Mouse (Mus musculus): ENCODE data around the gene H2-Q1. TPM values are rescaled to one million over a fixed set of nuclear protein-coding genes. Genes with fewer than 3 reads are reported as not detected.
"Not testable (repeated sequence)": the region's sequence is repeated elsewhere in the genome, so short reads cannot be mapped to it uniquely, and the experiment has no call there.

H2-Q1 gene
- polyA plus RNA-seq, 1 experiment from 2014 or later = 0.19 TPM

DNA sequence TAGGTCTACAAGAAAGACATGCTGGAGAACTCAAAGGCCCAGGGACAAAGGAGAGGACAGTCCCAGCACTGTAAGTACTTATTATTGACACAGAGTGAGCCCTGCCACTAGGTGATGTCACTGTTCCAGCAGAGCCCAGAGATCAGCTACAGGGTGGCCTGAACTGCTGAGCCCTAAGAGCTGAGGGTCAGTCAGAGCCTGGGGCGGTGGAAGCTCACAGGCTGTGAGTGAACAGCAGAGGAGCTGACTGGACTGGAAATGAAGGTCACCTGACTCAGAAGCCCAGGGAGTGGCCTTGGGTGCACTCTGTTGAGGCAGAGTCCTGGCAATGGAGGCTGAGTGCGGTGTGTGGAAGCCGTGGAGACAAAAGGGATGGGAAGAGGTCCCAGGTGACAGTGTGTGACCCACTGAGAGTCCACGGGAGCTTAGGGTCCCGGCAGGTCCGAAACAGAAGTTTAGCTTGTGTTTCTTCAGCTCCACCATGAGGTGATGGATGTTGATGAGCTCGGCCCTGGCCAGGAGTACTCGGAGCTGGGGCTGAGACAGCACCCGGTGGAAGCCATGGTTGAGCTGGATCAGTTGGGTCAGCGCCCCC lies 16.4 kb upstream of the H2-Q1 start:
- no peaks in the 10 kb centered on the region for H3K9me3 ChIP-seq (ENCODE audit: low read length)
- H3K4me3 ChIP-seq (ENCODE audit: low read depth, low read length) = no peak overlapping the region
- no peak for ATAC-seq
- no peak overlapping the region for H3K9ac ChIP-seq (replicated peaks; ENCODE audit: low read depth)
- H3K27ac ChIP-seq (ENCODE audit: low read length) = no peak overlapping the region
- WGBS = 78% methylated on average over 10 of the region's 10 CpGs
- H3K4me1 ChIP-seq (ENCODE audit: insufficient read depth, low read depth, low read length) = no peaks in the 10 kb centered on the region
- H3K27me3 ChIP-seq (replicated peaks; ENCODE audit: insufficient read depth, low read length) = no peaks in the 10 kb centered on the region
- DNase-seq (ENCODE audit: low spot score) = no peak
- no peak for TF ChIP-seq CTCF (IDR thresholded peaks at IDR 0.05)
- TF ChIP-seq EP300 (IDR thresholded peaks at IDR 0.05) = no peak
- H3K4me2 ChIP-seq (replicated peaks; ENCODE audit: low read depth, low read length) = no peak overlapping the region
- no peaks in the 10 kb centered on the region for H3K36me3 ChIP-seq (ENCODE audit: insufficient read depth, low read length)

DNA sequence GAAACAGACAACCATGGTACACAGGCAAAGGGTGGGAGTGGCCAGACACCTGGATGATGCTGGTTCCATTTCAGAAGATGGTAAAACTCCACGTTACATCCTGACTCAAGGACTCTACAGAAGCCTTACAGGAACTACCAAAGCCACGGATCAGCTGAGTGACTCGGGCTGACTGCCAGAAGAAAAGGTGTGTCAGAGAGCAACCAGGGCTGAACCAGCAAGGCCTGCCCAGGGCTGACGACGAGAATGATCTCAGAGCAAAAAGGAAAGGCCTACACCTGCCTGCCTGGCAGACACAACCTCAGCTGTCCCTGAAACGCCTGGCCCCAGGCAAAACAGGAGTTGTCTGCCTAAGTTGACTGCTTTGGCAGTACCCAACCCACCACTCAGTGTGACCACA lies 15.7 kb upstream of the H2-Q1 start:
- no peak overlapping the region for H3K4me2 ChIP-seq (replicated peaks; ENCODE audit: low read depth, low read length)
- no peaks in the 10 kb centered on the region for H3K9me3 ChIP-seq (ENCODE audit: low read length)
- TF ChIP-seq CTCF (IDR thresholded peaks at IDR 0.05) (no peak), EP300 (IDR thresholded peaks at IDR 0.05) (no peak)
- WGBS = 30% methylated on average over 6 of the region's 6 CpGs
- ATAC-seq (no peak), DNase-seq (ENCODE audit: low spot score) (peak; percentile 45)
- no peak overlapping the region for H3K27ac ChIP-seq (ENCODE audit: low read length)
- no peaks in the 10 kb centered on the region for H3K27me3 ChIP-seq (replicated peaks; ENCODE audit: insufficient read depth, low read length)
- H3K9ac ChIP-seq (replicated peaks; ENCODE audit: low read depth) = no peak overlapping the region
- no peaks in the 10 kb centered on the region for H3K4me1 ChIP-seq (ENCODE audit: insufficient read depth, low read depth, low read length)
- no peaks in the 10 kb centered on the region for H3K36me3 ChIP-seq (ENCODE audit: insufficient read depth, low read length)
- no peak overlapping the region for H3K4me3 ChIP-seq (ENCODE audit: low read depth, low read length)

DNA sequence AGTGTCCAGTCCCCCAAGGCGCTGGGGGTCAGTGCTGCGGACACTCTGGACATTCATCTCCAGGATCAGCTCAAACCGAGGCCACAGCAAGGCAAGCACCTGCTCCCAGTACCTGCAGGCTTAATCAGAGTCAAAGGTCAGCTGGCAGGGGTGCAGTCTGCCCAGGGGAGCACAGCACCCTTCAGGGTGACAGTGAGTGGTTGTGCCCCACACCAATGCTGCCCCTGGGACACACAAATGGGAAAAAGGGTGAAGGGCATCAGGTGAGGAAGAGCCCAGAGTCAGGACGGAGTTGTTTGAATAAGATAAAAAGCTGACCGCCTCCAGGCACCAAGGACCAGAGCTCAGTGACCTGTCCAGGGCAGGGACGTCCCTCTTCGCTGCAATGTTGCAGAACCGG lies 15.3 kb upstream of the H2-Q1 start:
- ATAC-seq; DNase-seq (ENCODE audit: low spot score); H3K36me3 ChIP-seq (ENCODE audit: insufficient read depth, low read length); H3K4me3 ChIP-seq (ENCODE audit: low read depth, low read length); H3K9me3 ChIP-seq (ENCODE audit: low read length); H3K9ac ChIP-seq (replicated peaks; ENCODE audit: low read depth); H3K4me1 ChIP-seq (ENCODE audit: insufficient read depth, low read depth, low read length); H3K4me2 ChIP-seq (replicated peaks; ENCODE audit: low read depth, low read length); H3K27me3 ChIP-seq (replicated peaks; ENCODE audit: insufficient read depth, low read length); H3K27ac ChIP-seq (ENCODE audit: low read length): not testable (repeated sequence)
- 67% methylated on average over 8 of the region's 8 CpGs for WGBS

DNA sequence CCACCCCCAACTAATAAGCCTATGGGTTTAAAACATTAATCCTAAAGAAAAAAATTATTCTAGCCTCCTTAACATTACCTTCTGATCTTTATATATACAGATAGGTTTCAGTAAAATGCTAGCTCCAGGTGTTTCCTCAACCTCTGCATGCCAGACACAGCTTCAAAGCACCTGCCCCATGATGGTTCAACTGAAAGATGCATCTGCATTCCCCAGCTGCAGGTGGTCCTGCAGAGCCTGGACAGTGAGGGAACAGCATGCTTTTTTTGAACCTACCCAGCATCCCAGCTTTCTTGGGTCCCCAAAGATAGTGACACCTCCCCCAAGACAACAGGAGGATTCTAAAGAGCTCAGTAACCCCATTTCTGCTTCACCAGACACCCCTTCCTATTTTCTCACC lies 1.5 kb upstream of the H2-Q1 start:
- no peak for TF ChIP-seq EP300 (IDR thresholded peaks at IDR 0.05)
- TF ChIP-seq CTCF (IDR thresholded peaks at IDR 0.05) = no peak
- ATAC-seq (no peak), DNase-seq (ENCODE audit: low spot score) (no peak)
- no peaks in the 10 kb centered on the region for H3K36me3 ChIP-seq (ENCODE audit: insufficient read depth, low read length)
- H3K4me2 ChIP-seq (replicated peaks; ENCODE audit: low read depth, low read length) = no peak overlapping the region
- H3K4me3 ChIP-seq (ENCODE audit: low read depth, low read length) = no peak overlapping the region
- no peaks in the 10 kb centered on the region for H3K4me1 ChIP-seq (ENCODE audit: insufficient read depth, low read depth, low read length)
- no peak overlapping the region for H3K9ac ChIP-seq (replicated peaks; ENCODE audit: low read depth)
- H3K27ac ChIP-seq (ENCODE audit: low read length) = no peak overlapping the region
- no peaks in the 10 kb centered on the region for H3K9me3 ChIP-seq (ENCODE audit: low read length)
- 0 out of 2 replicates have a peak, but pooled peaks cover 9% of the 10 kb centered on the region for H3K27me3 ChIP-seq (replicated peaks; ENCODE audit: insufficient read depth, low read length)

DNA sequence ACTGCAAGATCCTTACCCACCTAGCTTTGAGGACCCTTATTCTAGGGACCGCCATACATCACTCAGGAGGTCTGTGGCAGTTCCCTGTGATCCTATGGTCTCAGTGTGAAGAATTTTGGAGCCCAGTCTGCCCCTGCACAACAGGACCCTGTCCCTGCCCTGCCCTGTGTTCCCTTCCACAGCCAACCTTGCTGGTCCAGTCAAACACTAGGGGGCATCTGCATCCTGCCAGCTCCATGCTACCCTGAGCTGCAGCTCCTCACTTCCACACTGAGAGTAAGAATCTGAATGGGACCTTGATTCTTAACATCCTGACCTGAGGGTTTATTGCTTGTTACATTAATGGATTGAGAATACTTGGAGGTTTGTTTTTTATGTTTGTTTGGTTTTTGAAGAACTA lies 4.9 kb downstream of the H2-Q1 start:
- not testable (repeated sequence) for H3K9me3 ChIP-seq (ENCODE audit: low read length); ATAC-seq

DNA sequence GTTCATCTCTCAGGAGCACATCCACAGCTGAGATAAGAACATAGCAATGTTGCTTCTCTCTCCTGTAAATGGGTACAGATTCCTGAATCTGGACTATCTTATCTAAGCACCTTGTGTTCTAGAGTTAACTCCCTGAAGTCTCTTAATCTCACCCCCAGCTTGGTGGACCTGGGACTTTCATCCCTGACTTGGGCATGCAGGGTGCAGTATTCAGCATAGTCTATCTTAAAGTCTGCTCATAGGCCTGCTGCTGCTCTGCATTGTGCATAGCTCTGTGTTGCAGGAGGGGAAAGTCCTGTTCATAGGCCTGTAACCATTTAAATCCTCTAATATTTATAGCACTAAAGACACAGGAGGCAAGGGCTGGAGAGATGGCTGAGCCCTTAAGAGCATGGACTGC lies 5.8 kb downstream of the H2-Q1 start:
- H3K27me3 ChIP-seq (replicated peaks; ENCODE audit: insufficient read depth, low read length); H3K9me3 ChIP-seq (ENCODE audit: low read length); H3K36me3 ChIP-seq (ENCODE audit: insufficient read depth, low read length); H3K27ac ChIP-seq (ENCODE audit: low read length); H3K4me2 ChIP-seq (replicated peaks; ENCODE audit: low read depth, low read length); ATAC-seq; H3K4me3 ChIP-seq (ENCODE audit: low read depth, low read length); DNase-seq (ENCODE audit: low spot score); H3K4me1 ChIP-seq (ENCODE audit: insufficient read depth, low read depth, low read length); H3K9ac ChIP-seq (replicated peaks; ENCODE audit: low read depth): not testable (repeated sequence)

More for the DNA sequence above, 4.9 kb downstream of the H2-Q1 start:
- not testable (repeated sequence) for H3K4me1 ChIP-seq (ENCODE audit: insufficient read depth, low read depth, low read length); H3K4me3 ChIP-seq (ENCODE audit: low read depth, low read length); H3K27ac ChIP-seq (ENCODE audit: low read length); H3K27me3 ChIP-seq (replicated peaks; ENCODE audit: insufficient read depth, low read length); DNase-seq (ENCODE audit: low spot score); H3K4me2 ChIP-seq (replicated peaks; ENCODE audit: low read depth, low read length); H3K9ac ChIP-seq (replicated peaks; ENCODE audit: low read depth); H3K36me3 ChIP-seq (ENCODE audit: insufficient read depth, low read length)
- TF ChIP-seq CTCF (IDR thresholded peaks at IDR 0.05) = peak; percentile 64
- 45% methylated on average over 1 of the region's 1 CpGs for WGBS

DNA sequence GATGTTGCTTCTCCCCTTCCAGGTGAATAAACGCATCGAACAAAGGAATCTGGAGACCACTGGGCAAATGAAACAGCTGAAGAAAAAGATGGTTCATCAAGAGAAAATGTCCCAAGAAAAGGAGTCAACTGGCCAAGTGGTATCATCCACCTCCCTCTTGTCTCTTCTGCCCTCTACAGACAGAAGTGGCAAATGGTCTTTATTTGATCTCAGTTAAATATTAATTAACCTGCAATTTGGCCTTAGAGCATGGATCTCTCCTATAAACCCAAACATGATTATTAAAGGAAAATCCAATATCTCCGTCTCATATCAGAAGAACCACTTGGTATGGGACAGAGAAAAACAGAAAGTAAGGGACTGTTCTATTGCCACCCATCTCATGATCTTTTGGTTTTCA lies 9.5 kb downstream of the H2-Q1 start:
- H3K36me3 ChIP-seq (ENCODE audit: insufficient read depth, low read length); DNase-seq (ENCODE audit: low spot score); H3K9ac ChIP-seq (replicated peaks; ENCODE audit: low read depth); H3K27me3 ChIP-seq (replicated peaks; ENCODE audit: insufficient read depth, low read length); ATAC-seq; H3K4me2 ChIP-seq (replicated peaks; ENCODE audit: low read depth, low read length); H3K9me3 ChIP-seq (ENCODE audit: low read length); H3K27ac ChIP-seq (ENCODE audit: low read length); H3K4me3 ChIP-seq (ENCODE audit: low read depth, low read length); H3K4me1 ChIP-seq (ENCODE audit: insufficient read depth, low read depth, low read length): not testable (repeated sequence)
- WGBS = 52% methylated on average over 3 of the region's 3 CpGs

DNA sequence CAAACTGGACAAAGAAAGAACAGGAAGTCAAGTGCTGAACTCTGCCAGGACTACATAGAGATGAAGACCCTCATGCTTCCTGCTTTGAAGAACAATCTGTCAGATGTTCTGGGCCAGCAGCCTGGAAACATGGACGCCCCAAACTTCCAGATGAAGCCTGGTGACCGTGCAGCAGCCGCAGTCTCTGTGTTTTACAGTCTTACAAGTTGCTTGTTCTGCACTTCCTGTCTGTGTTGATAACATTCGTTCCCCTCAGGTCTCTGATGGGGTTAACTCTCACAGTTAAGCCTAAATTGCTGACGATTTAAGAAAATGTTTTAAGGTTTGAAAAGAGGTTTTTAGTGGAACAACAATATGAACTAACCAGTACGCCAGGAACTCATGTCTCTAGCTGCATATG lies 11.3 kb downstream of the H2-Q1 start:
- H3K9ac ChIP-seq (replicated peaks; ENCODE audit: low read depth); H3K27ac ChIP-seq (ENCODE audit: low read length); H3K4me3 ChIP-seq (ENCODE audit: low read depth, low read length); H3K4me1 ChIP-seq (ENCODE audit: insufficient read depth, low read depth, low read length); H3K36me3 ChIP-seq (ENCODE audit: insufficient read depth, low read length); ATAC-seq; H3K27me3 ChIP-seq (replicated peaks; ENCODE audit: insufficient read depth, low read length); DNase-seq (ENCODE audit: low spot score); H3K9me3 ChIP-seq (ENCODE audit: low read length); H3K4me2 ChIP-seq (replicated peaks; ENCODE audit: low read depth, low read length): not testable (repeated sequence)
- 31% methylated on average over 6 of the region's 6 CpGs for WGBS

Data from lung, postnatal 0 days (tissue).